Mouse (Mus musculus) MEL (cell line): Measurements from ENCODE around the gene Ric8b. TPM values are rescaled to one million over a fixed set of nuclear protein-coding genes. Genes with fewer than 3 reads are reported as not detected.

Experiments used
- DNase-seq: peaks from one replicate; pipeline ENCODE4 v3.0.0; 2011; ENCODE audit warnings: low read depth, low spot score
- H3K27ac ChIP-seq: 2 replicates; pipeline ENCODE4 v1.5.1; 2012; ENCODE audit warnings: low read depth, mild to moderate bottlenecking, control low read depth, low read length, moderate library complexity; ENCODE audit not compliant: control insufficient read depth
- H3K27me3 ChIP-seq, 2 experiments: fragments of 150-350 bp in 1 of 2; sonication (generic) in 1 of 2; 2 replicates each; pipeline ENCODE4 v1.6.1; 2012; ENCODE audit warnings: low read length in 2 of 2, mild to moderate bottlenecking in 2 of 2, improper control_type of control experiment in 1 of 2, moderate library complexity in 1 of 2; ENCODE audit not compliant: insufficient read depth in 2 of 2, control insufficient read depth in 1 of 2
- H3K36me3 ChIP-seq, 2 experiments: 2 replicates each; pipeline ENCODE4 v1.6.1; 2012 to 2014; ENCODE audit warnings: low read length in 2 of 2, improper control_type of control experiment in 1 of 2, inconsistent platforms in 1 of 2, mild to moderate bottlenecking in 1 of 2; ENCODE audit not compliant: insufficient read depth in 2 of 2, control insufficient read depth in 1 of 2
- H3K4me1 ChIP-seq, 2 experiments: fragments of 150-350 bp in 1 of 2; sonication (generic) in 1 of 2; 2 replicates each; pipeline ENCODE4 v1.6.1; 2012; ENCODE audit warnings: low read length in 2 of 2, improper control_type of control experiment in 1 of 2, mild to moderate bottlenecking in 1 of 2; ENCODE audit not compliant: insufficient read depth in 2 of 2, control insufficient read depth in 1 of 2
- H3K4me3 ChIP-seq, 2 experiments: fragments of 150-350 bp in 1 of 2; sonication (generic) in 1 of 2; 2 replicates each; pipeline ENCODE4 v1.5.1; 2012; ENCODE audit warnings: low read depth in 2 of 2, low read length in 2 of 2, mild to moderate bottlenecking in 2 of 2, moderate library complexity in 2 of 2, control low read depth in 1 of 2, improper control_type of control experiment in 1 of 2; ENCODE audit not compliant: control insufficient read depth in 1 of 2, insufficient read depth in 1 of 2
- H3K79me2 ChIP-seq: 2 replicates; pipeline ENCODE4 v1.6.1; 2012; ENCODE audit warnings: mild to moderate bottlenecking, low read length, moderate library complexity; ENCODE audit not compliant: control insufficient read depth, poor library complexity, insufficient read depth
- H3K9ac ChIP-seq: 2 replicates; pipeline ENCODE4 v1.6.1; 2012; ENCODE audit warnings: low read depth, mild to moderate bottlenecking, control low read depth, low read length, moderate library complexity; ENCODE audit not compliant: control insufficient read depth, poor library complexity, severe bottlenecking
- H3K9me3 ChIP-seq: fragments of 150-350 bp; sonication (generic); replicated peaks from 2 replicates; pipeline ENCODE4 v1.6.1; 2012; ENCODE audit warnings: mild to moderate bottlenecking, low read length, improper control_type of control experiment, moderate library complexity; ENCODE audit not compliant: insufficient read depth
- BHLHE40 ChIP-seq: IDR thresholded peaks from 2 replicates; pipeline ENCODE4 v1.6.1; 2012; ENCODE audit warnings: low read depth, mild to moderate bottlenecking, inconsistent platforms, low read length, improper control_type of control experiment, borderline replicate concordance
- CHD1 ChIP-seq: IDR thresholded peaks from 2 replicates; pipeline ENCODE4 v1.6.1; 2012; ENCODE audit warnings: low read depth, mild to moderate bottlenecking, inconsistent platforms, low read length, improper control_type of control experiment
- CHD2 ChIP-seq: IDR thresholded peaks from 2 replicates; pipeline ENCODE4 v1.6.1; 2011; ENCODE audit warnings: low read length, improper control_type of control experiment
- E2F4 ChIP-seq: IDR thresholded peaks from 2 replicates; pipeline ENCODE4 v1.6.1; 2011; ENCODE audit warnings: low read depth, low read length, improper control_type of control experiment, borderline replicate concordance
- GABPA ChIP-seq: IDR thresholded peaks from 2 replicates; pipeline ENCODE4 v1.6.1; 2012; ENCODE audit warnings: low read depth, mild to moderate bottlenecking, inconsistent platforms, low read length, improper control_type of control experiment, moderate library complexity
- KAT2A ChIP-seq: conservative IDR thresholded peaks from 2 replicates; pipeline ENCODE4 v1.6.1; 2012; ENCODE audit warnings: low read depth, low read length, improper control_type of control experiment, inconsistent platforms
- MAX ChIP-seq: IDR thresholded peaks from 2 replicates; pipeline ENCODE4 v1.6.1; 2011; ENCODE audit warnings: low read length, improper control_type of control experiment
- MAZ ChIP-seq: IDR thresholded peaks from 2 replicates; pipeline ENCODE4 v1.6.1; 2012; ENCODE audit warnings: low read depth, mild to moderate bottlenecking, inconsistent platforms, low read length, improper control_type of control experiment
- MXI1 ChIP-seq: IDR thresholded peaks from 2 replicates; pipeline ENCODE4 v1.6.1; 2011; ENCODE audit warnings: mild to moderate bottlenecking, low read depth, low read length, improper control_type of control experiment
- POLR2A ChIP-seq, 2 experiments: IDR thresholded peaks; 2 replicates each; pipeline ENCODE4 v1.6.1; 2011 to 2012; ENCODE audit warnings: low read length in 2 of 2, mild to moderate bottlenecking in 2 of 2, control low read depth in 1 of 2, improper control_type of control experiment in 1 of 2, low read depth in 1 of 2, moderate library complexity in 1 of 2; ENCODE audit not compliant: control insufficient read depth in 1 of 2, insufficient read depth in 1 of 2, poor library complexity in 1 of 2
- POLR2AphosphoS2 ChIP-seq: IDR thresholded peaks from 2 replicates; pipeline ENCODE4 v1.6.1; 2011; ENCODE audit warnings: low read length, improper control_type of control experiment
- POLR2AphosphoS5 ChIP-seq: IDR thresholded peaks from 2 replicates; pipeline ENCODE4 v1.6.1; 2012; ENCODE audit warnings: low read depth, borderline replicate concordance, mild to moderate bottlenecking, inconsistent platforms, low read length, moderate library complexity, mixed read lengths
- RAD21 ChIP-seq: IDR thresholded peaks from 2 replicates; pipeline ENCODE4 v1.6.1; 2011; ENCODE audit warnings: mild to moderate bottlenecking, low read depth, low read length, improper control_type of control experiment
- RCOR1 ChIP-seq: IDR thresholded peaks from 2 replicates; pipeline ENCODE4 v1.6.1; 2012; ENCODE audit warnings: low read depth, mild to moderate bottlenecking, inconsistent platforms, low read length, improper control_type of control experiment
- TAL1 ChIP-seq: IDR thresholded peaks from 2 replicates; pipeline ENCODE4 v1.6.1; 2012; ENCODE audit warnings: mild to moderate bottlenecking, inconsistent platforms, low read length, moderate library complexity, mixed read lengths
- TBP ChIP-seq: IDR thresholded peaks from 2 replicates; pipeline ENCODE4 v1.8.0; 2011; ENCODE audit warnings: low read depth, low read length, improper control_type of control experiment
- TCF12 ChIP-seq: IDR thresholded peaks from 2 replicates; pipeline ENCODE4 v1.6.1; 2014; ENCODE audit warnings: low read depth, mild to moderate bottlenecking, inconsistent platforms, low read length, improper control_type of control experiment, moderate library complexity
- USF1 ChIP-seq: IDR thresholded peaks from 2 replicates; pipeline ENCODE4 v1.6.1; 2014; ENCODE audit warnings: low read depth, mild to moderate bottlenecking, inconsistent platforms, low read length, improper control_type of control experiment, moderate library complexity
- USF2 ChIP-seq, 2 experiments: IDR thresholded peaks; 2 replicates each; pipeline ENCODE4 v1.6.1; 2011 to 2012; ENCODE audit warnings: improper control_type of control experiment in 2 of 2, low read length in 2 of 2, borderline replicate concordance in 1 of 2, inconsistent platforms in 1 of 2, low read depth in 1 of 2, mild to moderate bottlenecking in 1 of 2; ENCODE audit not compliant: insufficient read depth in 1 of 2
- ZC3H11A ChIP-seq: IDR thresholded peaks from 2 replicates; pipeline ENCODE4 v1.6.1; 2012; ENCODE audit warnings: low read depth, mild to moderate bottlenecking, inconsistent platforms, low read length, improper control_type of control experiment
- polyA plus RNA-seq, 2 experiments: library from polyadenylated mRNA; stranded (reverse) in 1 of 2; unstranded in 1 of 2; fragments of >175 nt in 1 of 2; fragments of >200 nt in 1 of 2; gene quantifications; 2 replicates each; pipeline versions ENCODE4 v1.2.1 to v1.2.4; 2012; ENCODE audit warnings: low replicate concordance in 2 of 2, low read depth in 1 of 2; ENCODE audit not compliant: insufficient read length in 2 of 2, insufficient read depth in 1 of 2, missing spikeins in 1 of 2
- total RNA-seq: library from RNA; depleted of rRNA; stranded (reverse); fragments of 300-350 nt; gene quantifications from 2 replicates; pipeline ENCODE4 v1.2.3, GENCODE M21; 2012

Gene Ric8b
- total and polyA plus RNA-seq, 3 experiments: 6.3 to 8.6 TPM; not detected in 1

- TF ChIP-seq CHD2 (no peak), POLR2AphosphoS2 (no peak), BHLHE40 (no peak), KAT2A (no peak), RCOR1 (no peak), TCF12 (no peak), TAL1 (no peak), USF1 (no peak), POLR2AphosphoS5 (no peak), MAX (no peak), USF2 (IDR thresholded peaks at IDR 0.05; ENCODE audit: borderline replicate concordance in 1 of 2, insufficient read depth in 1 of 2, low read depth in 1 of 2, low read length in 2 of 2) (no peak), GABPA (no peak), RAD21 (no peak), MAZ (no peak)
- H3K27me3 ChIP-seq: no peaks in the 10 kb centered on the region
- no peaks in the 10 kb centered on the region for H3K4me1 ChIP-seq
- H3K27ac ChIP-seq: no peak overlapping the region
- H3K9me3 ChIP-seq: no peaks in the 10 kb centered on the region
- DNase-seq: no peak
- H3K36me3 ChIP-seq: no peaks in the 10 kb centered on the region; a peak in 1 of 4 replicates
- no peaks in the 10 kb centered on the region for H3K79me2 ChIP-seq
- no peak overlapping the region for H3K4me3 ChIP-seq
- H3K9ac ChIP-seq: no peak overlapping the region
Measured at GRCm38 (mm10) chr10:84998225-84998579, 80.8 kb downstream of the Ric8b start.

DNA sequence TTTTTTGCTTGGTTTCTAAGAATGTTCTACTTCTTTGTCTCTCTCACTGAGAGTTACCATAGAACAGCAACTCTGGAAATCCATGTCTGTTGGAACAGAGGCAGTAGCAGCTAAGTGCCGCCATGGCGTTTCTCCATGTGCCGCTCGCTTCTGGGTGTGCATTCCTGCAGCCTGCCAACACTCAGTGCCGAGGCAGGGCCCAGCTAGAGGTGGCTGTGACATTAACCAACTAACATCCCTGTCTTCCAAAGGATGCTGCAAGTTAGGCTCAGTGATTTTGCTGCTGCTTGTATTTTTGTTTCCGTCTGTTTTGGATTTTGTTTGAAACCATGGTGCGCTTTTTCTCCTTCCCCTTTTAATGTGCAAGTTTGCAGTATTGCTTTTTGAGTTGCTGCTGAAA, 84.5 kb downstream of the Ric8b start:
- Histone ChIP-seq H3K9ac (no peak overlapping the region), H3K36me3 (peaks cover 0 to 13% of the 10 kb centered on the region in 2 experiments; a peak in 2 of 4 replicates), H3K4me3 (no peak overlapping the region), H3K4me1 (peaks cover 3 to 9% of the 10 kb centered on the region in 2 experiments; a peak in 3 of 4 replicates), H3K79me2 (no peaks in the 10 kb centered on the region), H3K27me3 (no peaks in the 10 kb centered on the region), H3K9me3 (no peaks in the 10 kb centered on the region), H3K27ac (no peak overlapping the region)
- no peak for DNase-seq
- no peak for TF ChIP-seq ZC3H11A
- TF ChIP-seq MXI1: no peak
- TF ChIP-seq E2F4: no peak
- TF ChIP-seq CHD1: no peak
- TF ChIP-seq BHLHE40: no peak
- no peak for TF ChIP-seq POLR2A (IDR thresholded peaks at IDR 0.05; ENCODE audit: control insufficient read depth in 1 of 2, insufficient read depth in 1 of 2, low read depth in 1 of 2, low read length in 2 of 2, poor library complexity in 1 of 2)
- no peak for TF ChIP-seq POLR2AphosphoS2
- no peak for TF ChIP-seq MAZ
- no peak for TF ChIP-seq GABPA
- no peak for TF ChIP-seq TBP
- no peak for TF ChIP-seq RAD21
- TF ChIP-seq, all 39 proteins: peak for 0
